Mouse (Mus musculus): ENCODE measurements around the gene Sp1. TPM values are rescaled to one million over a fixed set of nuclear protein-coding genes. Genes with fewer than 3 reads are reported as not detected.
A peak's percentile ranks its signal among the peaks of the same experiment; 100 is the strongest.

Sp1 gene
- polyA plus RNA-seq, 1 experiment from 2014 or later, result 8.8 TPM

- peak within 1 kb of the TSS; percentile 37 for H3K4me3 ChIP-seq (replicated peaks; ENCODE audit: low read depth, low read length)
- no peaks in the 10 kb centered on the region for H3K27me3 ChIP-seq (ENCODE audit: insufficient read depth, low read length)
- under 1% methylated on average over 19 of the region's 19 CpGs for WGBS
- peak within 1 kb of the TSS; percentile 71 for H3K4me2 ChIP-seq (ENCODE audit: low read length)
- peak within 1 kb of the TSS; percentile 42; the same call in 1 of the 2 replicates for H3K27ac ChIP-seq
- peak; percentile 95 for DNase-seq (ENCODE audit: low spot score)
- peak; percentile 86 for ATAC-seq (replicated peaks; ENCODE audit: low FRiP score, low read depth)
- TF ChIP-seq CTCF (IDR thresholded peaks at IDR 0.05; ENCODE audit: low read depth), result peak; percentile 86
- peak within 1 kb of the TSS; percentile 46 for H3K9ac ChIP-seq (ENCODE audit: low read depth, low read length)
- H3K4me1 ChIP-seq (replicated peaks; ENCODE audit: insufficient read depth, low read length), result no peaks in the 10 kb centered on the region
- H3K9me3 ChIP-seq (replicated peaks; ENCODE audit: low read length), result no peaks in the 10 kb centered on the region
- H3K36me3 ChIP-seq (ENCODE audit: insufficient read depth, low read length), result no peaks in the 10 kb centered on the region
These were observed 53.0 kb downstream of the Sp1 start, which contains the start of gene Prr13 for GRCm38 (mm10) chr15:102458904-102459317. Gene Prr13, plus strand, starts transcription at chr15:102459028.

GRCm38 (mm10) chr15:102459381-102459780, 53.4 kb downstream of the Sp1 start:
- DNase-seq (ENCODE audit: low spot score) (no peak), ATAC-seq (replicated peaks; ENCODE audit: low FRiP score, low read depth) (no peak)
- no peak for TF ChIP-seq CTCF (IDR thresholded peaks at IDR 0.05; ENCODE audit: low read depth)
- H3K27me3 ChIP-seq (ENCODE audit: insufficient read depth, low read length), result no peaks in the 10 kb centered on the region
- H3K4me3 ChIP-seq (replicated peaks; ENCODE audit: low read depth, low read length), result peak overlapping the region; percentile 37
- peak overlapping the region; percentile 42; the same call in 1 of the 2 replicates for H3K27ac ChIP-seq
- no peaks in the 10 kb centered on the region for H3K9me3 ChIP-seq (replicated peaks; ENCODE audit: low read length)
- 32% methylated on average over 6 of the region's 6 CpGs for WGBS
- no peaks in the 10 kb centered on the region for H3K4me1 ChIP-seq (replicated peaks; ENCODE audit: insufficient read depth, low read length)
- H3K36me3 ChIP-seq (ENCODE audit: insufficient read depth, low read length), result no peaks in the 10 kb centered on the region
- peak overlapping the region; percentile 71 for H3K4me2 ChIP-seq (ENCODE audit: low read length)
- H3K9ac ChIP-seq (ENCODE audit: low read depth, low read length), result peak overlapping the region; percentile 46

GRCm38 (mm10) chr15:102459847-102460246, 53.9 kb downstream of the Sp1 start:
- Histone ChIP-seq H3K36me3 (ENCODE audit: insufficient read depth, low read length) (no peaks in the 10 kb centered on the region), H3K27ac (no peak overlapping the region), H3K27me3 (ENCODE audit: insufficient read depth, low read length) (no peaks in the 10 kb centered on the region), H3K4me2 (ENCODE audit: low read length) (peak overlapping the region; percentile 71), H3K4me1 (replicated peaks; ENCODE audit: insufficient read depth, low read length) (no peaks in the 10 kb centered on the region), H3K4me3 (replicated peaks; ENCODE audit: low read depth, low read length) (no peak overlapping the region), H3K9ac (ENCODE audit: low read depth, low read length) (no peak overlapping the region; the same call in 1 of the 2 replicates), H3K9me3 (replicated peaks; ENCODE audit: low read length) (no peaks in the 10 kb centered on the region)
- no peak for DNase-seq (ENCODE audit: low spot score)
- WGBS, result 65% methylated on average over 5 of the region's 5 CpGs
- no peak for ATAC-seq (replicated peaks; ENCODE audit: low FRiP score, low read depth)
- TF ChIP-seq CTCF (IDR thresholded peaks at IDR 0.05; ENCODE audit: low read depth), result no peak

DNA sequence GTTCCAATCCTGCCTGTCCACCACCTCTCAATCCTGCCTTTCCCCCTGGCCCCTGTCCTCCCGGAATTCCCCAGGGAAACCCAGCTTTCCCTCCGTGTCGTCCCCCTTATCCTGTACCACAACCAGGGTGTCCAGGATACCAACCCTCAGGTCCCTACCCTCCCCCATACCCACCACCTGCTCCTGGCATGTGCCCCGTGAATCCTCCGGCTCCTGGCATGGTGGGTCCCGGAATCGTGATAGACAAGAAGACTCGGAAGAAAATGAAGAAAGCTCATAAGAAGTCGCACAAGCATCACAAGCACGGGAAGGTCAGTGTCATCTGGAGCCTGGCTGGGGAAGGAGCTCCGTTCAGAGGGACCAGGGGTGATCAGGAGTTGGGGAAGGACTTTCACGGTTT, 54.5 kb downstream of the Sp1 start:
- Histone ChIP-seq H3K9me3 (replicated peaks; ENCODE audit: low read length) (no peaks in the 10 kb centered on the region), H3K36me3 (ENCODE audit: insufficient read depth, low read length) (no peaks in the 10 kb centered on the region), H3K4me3 (replicated peaks; ENCODE audit: low read depth, low read length) (no peak overlapping the region), H3K27me3 (ENCODE audit: insufficient read depth, low read length) (no peaks in the 10 kb centered on the region), H3K9ac (ENCODE audit: low read depth, low read length) (no peak overlapping the region; the same call in 1 of the 2 replicates), H3K4me2 (ENCODE audit: low read length) (peak overlapping the region; percentile 38), H3K4me1 (replicated peaks; ENCODE audit: insufficient read depth, low read length) (no peaks in the 10 kb centered on the region), H3K27ac (no peak overlapping the region)
- ATAC-seq (replicated peaks; ENCODE audit: low FRiP score, low read depth) (no peak), DNase-seq (ENCODE audit: low spot score) (no peak)
- WGBS, result 40% methylated on average over 12 of the region's 12 CpGs
- no peak for TF ChIP-seq CTCF (IDR thresholded peaks at IDR 0.05; ENCODE audit: low read depth)

GRCm38 (mm10) chr15:102460971-102461370, 55.0 kb downstream of the Sp1 start:
- no peak for DNase-seq (ENCODE audit: low spot score)
- Histone ChIP-seq H3K4me3 (replicated peaks; ENCODE audit: low read depth, low read length) (no peak overlapping the region), H3K9me3 (replicated peaks; ENCODE audit: low read length) (no peaks in the 10 kb centered on the region), H3K4me2 (ENCODE audit: low read length) (peak overlapping the region; percentile 38; the same call in 1 of the 2 replicates), H3K4me1 (replicated peaks; ENCODE audit: insufficient read depth, low read length) (no peaks in the 10 kb centered on the region), H3K9ac (ENCODE audit: low read depth, low read length) (no peak overlapping the region), H3K27ac (no peak overlapping the region), H3K36me3 (ENCODE audit: insufficient read depth, low read length) (no peaks in the 10 kb centered on the region), H3K27me3 (ENCODE audit: insufficient read depth, low read length) (no peaks in the 10 kb centered on the region)
- WGBS, result 33% methylated on average over 4 of the region's 4 CpGs
- no peak for ATAC-seq (replicated peaks; ENCODE audit: low FRiP score, low read depth)
- TF ChIP-seq CTCF (IDR thresholded peaks at IDR 0.05; ENCODE audit: low read depth), result no peak

DNA sequence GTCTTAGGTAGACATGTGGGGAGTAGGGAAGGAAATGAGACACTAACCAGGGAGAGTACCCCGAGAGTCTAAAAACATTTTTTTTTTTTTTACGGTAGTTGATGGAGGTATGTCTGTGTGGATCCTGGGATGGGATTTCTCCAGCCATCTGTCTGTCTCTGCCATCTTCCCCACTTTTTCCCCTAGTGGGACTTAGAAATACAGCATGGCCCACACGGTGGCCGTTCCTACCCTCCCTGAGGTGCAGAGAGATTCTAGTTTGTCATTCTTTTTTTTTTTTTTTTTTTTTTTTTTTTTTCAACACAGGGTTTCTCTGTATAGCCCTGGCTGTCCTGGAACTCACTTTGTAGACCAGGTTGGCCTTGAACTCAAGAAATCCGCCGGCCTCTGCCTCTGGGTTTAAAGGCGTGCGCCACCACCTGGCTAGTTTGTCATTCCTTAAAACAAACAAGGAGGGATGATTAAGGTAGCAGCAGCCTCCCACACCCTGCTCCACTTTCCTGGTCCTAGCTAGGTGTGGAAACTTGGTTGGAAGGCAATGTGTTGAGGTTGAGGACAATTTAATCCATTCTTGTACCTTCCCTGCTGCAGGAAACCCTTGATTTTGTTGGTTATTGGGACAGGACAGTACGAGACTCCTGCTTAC, 55.6 kb downstream of the Sp1 start:
- H3K4me1 ChIP-seq (replicated peaks; ENCODE audit: insufficient read depth, low read length), result no peaks in the 10 kb centered on the region
- no peak overlapping the region for H3K9ac ChIP-seq (ENCODE audit: low read depth, low read length)
- H3K4me3 ChIP-seq (replicated peaks; ENCODE audit: low read depth, low read length), result no peak overlapping the region
- H3K36me3 ChIP-seq (ENCODE audit: insufficient read depth, low read length), result no peaks in the 10 kb centered on the region
- no peak for TF ChIP-seq CTCF (IDR thresholded peaks at IDR 0.05; ENCODE audit: low read depth)
- H3K9me3 ChIP-seq (replicated peaks; ENCODE audit: low read length), result no peaks in the 10 kb centered on the region
- no peak overlapping the region for H3K27ac ChIP-seq
- 80% methylated on average over 9 of the region's 9 CpGs for WGBS
- no peak overlapping the region for H3K4me2 ChIP-seq (ENCODE audit: low read length)
- ATAC-seq (replicated peaks; ENCODE audit: low FRiP score, low read depth) (no peak), DNase-seq (ENCODE audit: low spot score) (no peak)
- no peaks in the 10 kb centered on the region for H3K27me3 ChIP-seq (ENCODE audit: insufficient read depth, low read length)
